Mouse (Mus musculus) embryonic facial prominence, embryonic 13.5 days (tissue): ENCODE results near the gene Mapk13. TPM values are rescaled to one million over a fixed set of nuclear protein-coding genes. Genes with fewer than 3 reads are reported as not detected.
"Not testable (repeated sequence)": the region's sequence is repeated elsewhere in the genome, so short reads cannot be mapped to it uniquely, and the experiment has no call there.

ENCODE experiments used
- ATAC-seq: fragments of 200-750 bp; cut with Nextera tagmentation; 2 replicates; pipeline ENCODE4 v1.8.0; 2017; ENCODE audit warnings: low read depth; ENCODE audit not compliant: insufficient number of reproducible peaks, insufficient read depth, low FRiP score, low TSS enrichment
- H3K27ac ChIP-seq: fragments of 300-500 bp; sonication (generic); 2 replicates; pipeline ENCODE4 v1.5.1; 2015; ENCODE audit warnings: moderate library complexity, mild to moderate bottlenecking, inconsistent platforms
- H3K27me3 ChIP-seq: fragments of 300-500 bp; sonication (generic); 2 replicates; pipeline ENCODE4 v1.6.1; 2015; ENCODE audit warnings: mild to moderate bottlenecking, inconsistent platforms
- H3K36me3 ChIP-seq: fragments of 300-500 bp; sonication (generic); 2 replicates; pipeline ENCODE4 v1.6.1; 2015; ENCODE audit warnings: mild to moderate bottlenecking, inconsistent platforms
- H3K4me1 ChIP-seq: fragments of 300-500 bp; sonication (generic); 2 replicates; pipeline ENCODE4 v1.6.1; 2015; ENCODE audit warnings: inconsistent platforms
- H3K4me2 ChIP-seq: fragments of 300-500 bp; sonication (generic); 2 replicates; pipeline ENCODE4 v1.6.1; 2015; ENCODE audit warnings: moderate library complexity, mild to moderate bottlenecking, inconsistent platforms
- H3K4me3 ChIP-seq: fragments of 300-500 bp; sonication (generic); 2 replicates; pipeline ENCODE4 v1.5.1; 2015; ENCODE audit warnings: mild to moderate bottlenecking, inconsistent platforms
- H3K9ac ChIP-seq: fragments of 300-500 bp; sonication (generic); 2 replicates; pipeline ENCODE4 v1.6.1; 2015; ENCODE audit warnings: mild to moderate bottlenecking, inconsistent platforms
- H3K9me3 ChIP-seq: fragments of 300-500 bp; sonication (generic); 2 replicates; pipeline ENCODE4 v1.6.1; 2016; ENCODE audit warnings: inconsistent platforms
- WGBS: fragments of 180-500 bp; shearing (Covaris S2); methylation state at CpG from one replicate; pipeline ENCODE4 v1.1.7; 2015; ENCODE audit warnings: mixed read lengths; 5-methylcytosine and 5-hydroxymethylcytosine counted together
- polyA plus RNA-seq: library from polyadenylated mRNA; unstranded; fragments of >200 nt; fragmentation: Nextera tagmentation; extraction: Ambion mirVana; gene quantifications from 2 replicates; pipeline ENCODE4 v1.2.1, GENCODE M21; 2015

The Mapk13 gene
- polyA plus RNA-seq: 47.3 and 51.5 TPM in 2 replicates

DNA sequence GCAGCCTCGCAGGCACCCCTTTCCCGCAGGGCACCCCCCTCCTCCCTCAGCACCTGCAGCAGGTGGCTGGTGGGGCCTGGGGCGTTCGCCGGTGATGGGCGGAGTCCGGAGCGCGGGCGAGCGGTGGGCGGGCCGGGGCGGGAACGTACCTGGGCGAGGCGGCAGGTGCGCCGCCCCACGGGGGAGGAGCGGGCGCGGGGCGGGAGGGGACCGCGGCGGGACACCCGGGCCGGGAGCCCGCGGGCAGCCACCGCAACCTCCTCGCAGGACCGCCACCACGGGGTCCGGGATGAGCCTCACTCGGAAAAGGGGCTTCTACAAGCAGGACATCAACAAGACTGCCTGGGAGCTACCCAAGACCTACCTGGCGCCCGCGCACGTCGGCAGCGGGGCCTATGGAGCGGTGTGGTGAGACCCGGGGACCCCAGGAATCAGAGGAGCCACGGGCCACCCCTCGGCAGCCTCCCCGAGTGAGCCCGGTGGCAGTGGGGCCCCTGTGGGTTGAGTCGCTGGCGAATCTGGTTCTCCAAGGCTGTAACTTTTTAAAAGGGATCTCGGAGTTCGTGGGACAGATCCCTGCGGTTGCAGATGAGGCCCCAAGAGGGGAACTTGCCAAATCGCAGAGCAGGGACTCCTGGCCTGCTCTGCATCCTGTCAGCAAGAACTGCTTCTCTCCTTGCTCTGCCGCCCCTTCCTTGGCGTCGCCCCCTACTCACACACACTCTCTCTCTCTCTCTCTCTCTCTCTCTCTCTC, at the start of gene Mapk13:
Gene Mapk13 (plus strand): TSS at position 177 of the 754 bp plus-strand sequence.
- Histone ChIP-seq H3K4me2 (peak within 1 kb of the TSS; percentile 88), H3K9me3 (no peaks in the 10 kb centered on the region), H3K4me3 (peak within 1 kb of the TSS; percentile 58), H3K36me3 (no peaks in the 10 kb centered on the region), H3K27me3 (peaks cover 33% of the 10 kb centered on the region), H3K27ac (peak within 1 kb of the TSS; percentile 55; the same call in 1 of the 2 replicates), H3K4me1 (peaks cover 19% of the 10 kb centered on the region), H3K9ac (peak within 1 kb of the TSS; percentile 79)
- 0 out of 2 replicates have a peak, but pooled peaks have one; percentile 32 for ATAC-seq
- WGBS: 2% methylated on average over 53 of the region's 58 CpGs

DNA sequence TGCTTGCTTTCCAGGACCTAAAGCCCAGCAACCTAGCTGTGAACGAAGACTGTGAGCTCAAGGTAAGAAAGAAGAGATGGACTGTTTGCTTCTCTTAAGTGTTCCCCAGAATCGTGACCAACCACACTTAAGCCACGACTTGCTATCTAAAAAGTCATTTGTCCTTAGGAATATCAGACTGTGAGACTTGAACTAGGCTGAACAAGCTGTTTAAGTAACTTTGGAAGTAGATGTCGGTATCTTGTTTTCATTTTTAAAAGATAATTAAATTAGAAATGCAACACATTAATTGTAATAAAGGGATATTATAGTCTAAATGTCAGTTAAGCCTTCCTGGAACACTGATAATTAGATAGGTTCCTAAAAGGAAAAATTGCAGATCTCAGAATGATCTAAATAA, 43.3 kb upstream of the Mapk13 start, which contains the start of gene AC170998.1:
Gene AC170998.1 (plus strand): TSS at position 301 of the 400 bp plus-strand sequence.
- peaks cover 5% of the 10 kb centered on the region for H3K4me1 ChIP-seq
- H3K27ac ChIP-seq: no peak within 1 kb of the TSS
- peaks cover 86% of the 10 kb centered on the region for H3K36me3 ChIP-seq
- H3K4me2 ChIP-seq: no peak within 1 kb of the TSS
- no peaks in the 10 kb centered on the region for H3K27me3 ChIP-seq
- H3K9me3 ChIP-seq: no peaks in the 10 kb centered on the region
- no peak within 1 kb of the TSS for H3K4me3 ChIP-seq
- H3K9ac ChIP-seq: no peak within 1 kb of the TSS
- WGBS: 93% methylated on average over 4 of the region's 4 CpGs
- ATAC-seq: no peak

- whole genome bisulfite sequencing: 90% methylated on average over 11 of the region's 11 CpGs
- not testable (repeated sequence) for H3K4me1 ChIP-seq, H3K9me3 ChIP-seq, H3K9ac ChIP-seq, H3K27ac ChIP-seq, H3K27me3 ChIP-seq, ATAC-seq, H3K4me2 ChIP-seq, H3K4me3 ChIP-seq
- peaks cover 92% of the 10 kb centered on the region for H3K36me3 ChIP-seq
Observed at GRCm38 (mm10) chr17:28727511-28727910, 41.6 kb upstream of the Mapk13 start.

DNA sequence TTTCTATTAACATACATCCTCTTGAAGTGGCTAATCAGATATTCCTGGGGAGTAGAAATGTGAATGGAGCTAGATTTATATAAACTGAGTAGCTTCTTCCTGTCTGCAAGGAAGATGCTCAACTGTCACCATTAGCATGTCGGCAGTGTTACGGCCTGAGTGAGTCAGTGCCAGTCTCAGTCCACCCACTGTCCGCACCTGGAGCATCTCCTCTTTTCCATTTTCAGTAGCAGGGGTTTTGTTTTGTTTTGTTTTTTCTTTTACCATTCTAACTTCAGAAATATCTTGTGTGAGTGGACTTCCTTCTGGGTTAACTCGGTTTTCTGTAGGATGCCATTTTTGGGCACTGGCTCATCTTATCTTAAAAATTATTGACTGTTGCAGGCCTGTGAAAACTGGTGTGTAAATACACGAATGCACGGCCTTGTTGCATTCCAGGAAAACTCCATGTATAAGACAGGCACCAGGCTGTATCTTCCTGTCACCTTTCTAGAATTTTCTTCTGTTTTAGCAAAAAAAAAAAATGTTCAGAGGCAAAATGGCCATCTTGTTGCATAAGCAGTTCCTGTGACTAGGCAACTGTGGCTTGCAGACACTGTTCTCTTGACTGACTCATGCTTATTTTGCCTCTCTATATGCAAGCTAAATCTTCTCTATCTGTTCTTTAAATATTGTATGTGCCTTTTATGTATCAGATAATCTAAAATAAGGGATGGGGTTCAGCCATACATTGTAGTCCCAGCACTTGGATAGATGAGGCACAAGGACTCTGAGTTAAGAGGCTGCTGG, 33.6 kb upstream of the Mapk13 start:
- Histone ChIP-seq H3K4me2 (no peak overlapping the region), H3K27ac (no peak overlapping the region), H3K4me3 (no peak overlapping the region), H3K36me3 (peaks cover 70% of the 10 kb centered on the region), H3K9ac (no peak overlapping the region), H3K4me1 (peaks cover 4% of the 10 kb centered on the region; the same call in 1 of the 2 replicates), H3K9me3 (no peaks in the 10 kb centered on the region), H3K27me3 (no peaks in the 10 kb centered on the region)
- no peak for ATAC-seq
- WGBS: 93% methylated on average over 6 of the region's 6 CpGs

GRCm38 (mm10) chr17:28736486-28736885, 32.6 kb upstream of the Mapk13 start:
- Histone ChIP-seq H3K4me1 (peaks cover 4% of the 10 kb centered on the region; the same call in 1 of the 2 replicates), H3K9ac (no peak overlapping the region), H3K4me2 (no peak overlapping the region), H3K36me3 (peaks cover 69% of the 10 kb centered on the region), H3K27ac (no peak overlapping the region), H3K4me3 (no peak overlapping the region), H3K9me3 (no peaks in the 10 kb centered on the region), H3K27me3 (no peaks in the 10 kb centered on the region)
- 78% methylated on average over 4 of the region's 4 CpGs for WGBS
- ATAC-seq: no peak

DNA sequence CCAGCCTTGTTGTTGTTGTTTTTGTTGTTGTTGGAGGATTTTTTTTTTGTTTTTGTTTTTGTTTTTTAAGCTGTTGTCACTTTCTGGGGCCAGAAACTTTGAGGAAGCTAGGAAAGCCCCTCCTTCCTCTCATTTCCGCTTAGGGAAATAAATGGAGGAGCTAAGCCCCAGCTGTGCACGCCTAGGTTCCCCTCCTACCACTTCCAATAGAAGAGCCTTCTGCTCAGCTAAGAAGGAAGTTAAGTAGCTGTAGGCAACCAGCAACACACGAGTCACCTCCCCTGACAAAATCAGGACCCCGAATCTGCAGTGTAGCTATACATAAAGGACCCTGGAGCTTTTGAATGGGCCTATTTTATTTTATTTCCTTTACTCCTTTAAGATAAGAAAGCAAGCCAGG, 31.1 kb upstream of the Mapk13 start:
- H3K4me2 ChIP-seq: no peak overlapping the region
- H3K4me3 ChIP-seq: no peak overlapping the region
- WGBS: 85% methylated on average over 4 of the region's 4 CpGs
- peaks cover 4% of the 10 kb centered on the region; the same call in 1 of the 2 replicates for H3K4me1 ChIP-seq
- peaks cover 69% of the 10 kb centered on the region for H3K36me3 ChIP-seq
- no peak overlapping the region for H3K27ac ChIP-seq
- no peaks in the 10 kb centered on the region for H3K9me3 ChIP-seq
- ATAC-seq: no peak
- H3K9ac ChIP-seq: no peak overlapping the region
- H3K27me3 ChIP-seq: no peaks in the 10 kb centered on the region

- H3K4me1 ChIP-seq: peaks cover 4% of the 10 kb centered on the region; the same call in 1 of the 2 replicates
- no peak overlapping the region for H3K27ac ChIP-seq
- H3K9ac ChIP-seq: no peak overlapping the region
- no peak for ATAC-seq
- no peaks in the 10 kb centered on the region for H3K9me3 ChIP-seq
- no peak overlapping the region for H3K4me2 ChIP-seq
- no peaks in the 10 kb centered on the region for H3K27me3 ChIP-seq
- no peak overlapping the region for H3K4me3 ChIP-seq
- H3K36me3 ChIP-seq: peaks cover 72% of the 10 kb centered on the region
- 91% methylated on average over 6 of the region's 6 CpGs for WGBS
Observed at GRCm38 (mm10) chr17:28739244-28739643, 29.9 kb upstream of the Mapk13 start.

- Histone ChIP-seq H3K9me3 (no peaks in the 10 kb centered on the region), H3K27ac (no peak overlapping the region), H3K4me2 (no peak overlapping the region), H3K4me1 (no peaks in the 10 kb centered on the region), H3K36me3 (peaks cover 93% of the 10 kb centered on the region), H3K27me3 (no peaks in the 10 kb centered on the region), H3K9ac (no peak overlapping the region), H3K4me3 (no peak overlapping the region)
- WGBS: 93% methylated on average over 11 of the region's 11 CpGs
- ATAC-seq: no peak
Observed at GRCm38 (mm10) chr17:28743145-28743866, 25.8 kb upstream of the Mapk13 start.

DNA sequence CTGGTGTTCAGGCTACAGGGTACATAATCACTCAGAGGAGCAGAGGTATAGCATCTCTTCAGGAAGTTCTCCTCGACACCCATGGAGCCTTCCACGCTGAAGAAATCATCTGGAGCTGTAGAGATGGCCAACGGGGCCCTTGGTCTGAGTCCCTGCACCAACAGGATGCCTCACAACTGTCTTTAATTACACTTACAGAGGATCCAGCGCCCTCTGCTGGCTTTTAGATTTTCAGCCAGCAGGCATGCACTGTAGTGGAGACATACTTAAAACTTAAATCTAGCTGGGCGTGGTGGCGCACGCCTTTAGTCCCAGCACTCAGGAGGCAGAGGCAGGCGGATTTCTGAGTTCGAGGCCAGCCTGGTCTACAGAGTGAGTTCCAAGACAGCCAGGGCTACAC, 25.2 kb upstream of the Mapk13 start:
- H3K27me3 ChIP-seq: no peaks in the 10 kb centered on the region
- peaks cover 95% of the 10 kb centered on the region for H3K36me3 ChIP-seq
- no peak overlapping the region for H3K4me2 ChIP-seq
- no peak overlapping the region for H3K4me3 ChIP-seq
- ATAC-seq: no peak
- H3K4me1 ChIP-seq: no peaks in the 10 kb centered on the region
- 88% methylated on average over 9 of the region's 9 CpGs for WGBS
- H3K9ac ChIP-seq: no peak overlapping the region
- no peak overlapping the region for H3K27ac ChIP-seq
- no peaks in the 10 kb centered on the region for H3K9me3 ChIP-seq

DNA sequence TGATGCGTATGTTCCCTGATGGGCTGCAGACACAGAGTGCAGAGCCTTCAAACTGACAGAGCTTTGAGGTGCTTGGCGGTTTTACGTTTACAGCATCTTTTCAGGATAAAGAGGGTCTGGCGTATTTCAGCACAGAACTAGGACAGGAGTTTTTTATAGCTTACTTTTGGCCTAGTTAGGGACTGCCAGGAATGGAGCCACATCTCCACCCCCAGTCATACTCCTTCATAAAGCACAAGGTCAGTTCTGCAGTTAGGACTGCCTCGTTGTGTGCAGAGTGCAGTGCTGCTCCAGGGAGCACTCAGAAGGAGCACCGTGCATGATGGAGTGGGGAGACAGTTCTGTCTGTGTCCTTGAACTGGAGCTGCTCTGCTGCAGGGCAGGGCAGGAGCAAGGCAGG, 23.3 kb upstream of the Mapk13 start:
- Histone ChIP-seq H3K27ac (no peak overlapping the region), H3K27me3 (no peaks in the 10 kb centered on the region), H3K4me2 (no peak overlapping the region), H3K4me3 (no peak overlapping the region), H3K4me1 (no peaks in the 10 kb centered on the region), H3K9me3 (no peaks in the 10 kb centered on the region), H3K9ac (no peak overlapping the region), H3K36me3 (peaks cover 78% of the 10 kb centered on the region)
- 88% methylated on average over 6 of the region's 6 CpGs for WGBS
- no peak for ATAC-seq

- peaks cover 57% of the 10 kb centered on the region for H3K36me3 ChIP-seq
- no peak overlapping the region for H3K9ac ChIP-seq
- no peak overlapping the region for H3K27ac ChIP-seq
- 93% methylated on average over 4 of the region's 4 CpGs for WGBS
- no peak overlapping the region for H3K4me2 ChIP-seq
- H3K27me3 ChIP-seq: no peaks in the 10 kb centered on the region
- H3K4me1 ChIP-seq: no peaks in the 10 kb centered on the region
- ATAC-seq: no peak
- no peaks in the 10 kb centered on the region for H3K9me3 ChIP-seq
- H3K4me3 ChIP-seq: no peak overlapping the region
Observed at GRCm38 (mm10) chr17:28748001-28748400, 21.1 kb upstream of the Mapk13 start.
